Mouse (Mus musculus) heart, embryonic 12.5 days (tissue): ENCODE data around the gene Zfp428. TPM values are rescaled to one million over a fixed set of nuclear protein-coding genes. Genes with fewer than 3 reads are reported as not detected.
A peak's percentile ranks its signal among the peaks of the same experiment; 100 is the strongest.

Experiments used
- ATAC-seq: fragments of 200-750 bp; cut with Nextera tagmentation; 2 replicates; pipeline ENCODE4 v1.8.0; 2017; ENCODE audit warnings: moderate TSS enrichment, moderate library complexity; ENCODE audit not compliant: insufficient number of reproducible peaks, low FRiP score
- H3K27ac ChIP-seq: fragments of 300-500 bp; sonication (generic); 2 replicates; pipeline ENCODE4 v1.5.1; 2016; ENCODE audit warnings: mild to moderate bottlenecking, moderate library complexity; ENCODE audit not compliant: poor library complexity, severe bottlenecking
- H3K27me3 ChIP-seq: fragments of 300-500 bp; sonication (generic); replicated peaks from 2 replicates; pipeline ENCODE4 v1.6.1; 2016; ENCODE audit warnings: mild to moderate bottlenecking, moderate library complexity
- H3K36me3 ChIP-seq: fragments of 300-500 bp; sonication (generic); 2 replicates; pipeline ENCODE4 v1.6.1; 2016; ENCODE audit warnings: mild to moderate bottlenecking, moderate library complexity
- H3K4me1 ChIP-seq: fragments of 300-500 bp; sonication (generic); replicated peaks from 2 replicates; pipeline ENCODE4 v1.6.1; 2016; ENCODE audit warnings: mild to moderate bottlenecking
- H3K4me2 ChIP-seq: fragments of 300-500 bp; sonication (generic); 2 replicates; pipeline ENCODE4 v1.6.1; 2016; ENCODE audit warnings: mild to moderate bottlenecking, moderate library complexity
- H3K4me3 ChIP-seq: fragments of 300-500 bp; sonication (generic); 2 replicates; pipeline ENCODE4 v1.5.1; 2016; ENCODE audit warnings: mild to moderate bottlenecking
- H3K9ac ChIP-seq: fragments of 300-500 bp; sonication (generic); 2 replicates; pipeline ENCODE4 v1.6.1; 2016; ENCODE audit warnings: mild to moderate bottlenecking, moderate library complexity
- H3K9me3 ChIP-seq: fragments of 300-500 bp; sonication (generic); replicated peaks from 2 replicates; pipeline ENCODE4 v1.6.1; 2016; ENCODE audit warnings: mild to moderate bottlenecking, moderate library complexity
- WGBS: fragments of 180-500 bp; shearing (Covaris S2); methylation state at CpG from one replicate; pipeline ENCODE4 v1.1.7; 2016; 5-methylcytosine and 5-hydroxymethylcytosine counted together
- polyA plus RNA-seq: library from polyadenylated mRNA; unstranded; fragments of >200 nt; fragmentation: Nextera tagmentation; extraction: Ambion mirVana; gene quantifications from 2 replicates; pipeline ENCODE4 v1.2.1, GENCODE M21; 2016

Gene Zfp428
- polyA plus RNA-seq, 1 experiment from 2014 or later = 31.9 TPM

DNA sequence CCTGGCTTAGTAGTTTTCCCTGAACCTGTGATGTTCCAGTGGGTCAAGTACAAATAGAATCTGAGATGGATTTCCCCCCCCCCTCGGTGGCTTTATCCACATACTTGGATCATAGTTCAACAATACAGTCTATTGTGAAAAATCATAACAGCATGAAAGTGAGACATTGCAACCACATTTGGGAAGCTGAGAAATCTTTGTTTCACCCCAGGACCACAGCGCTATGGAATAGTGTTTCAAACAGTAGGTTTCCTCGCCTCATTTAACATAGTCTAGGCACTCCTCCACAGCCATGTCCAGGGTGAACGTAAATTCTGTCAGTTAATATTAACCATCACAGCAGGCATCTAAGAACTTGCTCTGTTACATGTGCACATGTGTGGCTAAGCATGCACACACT, 30.3 kb downstream of the Zfp428 start:
- no peak overlapping the region for H3K4me3 ChIP-seq
- peaks cover 39% of the 10 kb centered on the region for H3K36me3 ChIP-seq
- H3K27ac ChIP-seq = no peak overlapping the region
- H3K27me3 ChIP-seq = peaks cover 14% of the 10 kb centered on the region
- 83% methylated on average over 4 of the region's 4 CpGs for WGBS
- H3K9ac ChIP-seq = no peak overlapping the region
- peaks cover 12% of the 10 kb centered on the region for H3K4me1 ChIP-seq
- no peak for ATAC-seq
- no peak overlapping the region for H3K4me2 ChIP-seq
- H3K9me3 ChIP-seq = 0 out of 2 replicates have a peak, but pooled peaks cover 4% of the 10 kb centered on the region

DNA sequence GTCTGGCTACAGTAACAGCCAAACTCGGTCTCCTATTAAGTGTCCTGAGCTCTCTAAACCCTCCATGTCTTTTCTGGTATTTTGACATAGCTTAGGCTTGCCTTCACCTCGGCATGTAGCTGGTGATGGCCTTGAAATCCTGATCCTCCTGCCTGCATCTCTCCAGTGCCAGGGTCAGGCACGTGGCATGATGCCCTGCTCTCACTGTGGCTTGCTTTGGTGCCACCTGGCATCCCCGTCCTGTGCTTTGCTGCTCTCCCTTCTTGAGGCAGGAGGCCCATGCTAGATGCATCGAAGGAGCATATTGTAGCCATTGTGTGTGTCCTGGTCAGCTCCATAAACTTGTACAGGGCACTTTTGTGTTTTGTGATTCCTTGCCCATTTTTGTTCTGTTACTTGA, 30.8 kb downstream of the Zfp428 start:
- H3K9me3 ChIP-seq = 0 out of 2 replicates have a peak, but pooled peaks cover 4% of the 10 kb centered on the region
- no peak overlapping the region for H3K4me2 ChIP-seq
- 82% methylated on average over 5 of the region's 5 CpGs for WGBS
- peaks cover 14% of the 10 kb centered on the region for H3K27me3 ChIP-seq
- no peak for ATAC-seq
- H3K36me3 ChIP-seq = peaks cover 37% of the 10 kb centered on the region
- H3K9ac ChIP-seq = no peak overlapping the region
- peaks cover 9% of the 10 kb centered on the region for H3K4me1 ChIP-seq
- H3K4me3 ChIP-seq = no peak overlapping the region
- no peak overlapping the region for H3K27ac ChIP-seq

GRCm38 (mm10) chr7:24538154-24538553, 31.3 kb downstream of the Zfp428 start:
- Histone ChIP-seq H3K36me3 (peaks cover 34% of the 10 kb centered on the region), H3K4me2 (no peak overlapping the region), H3K4me1 (peaks cover 9% of the 10 kb centered on the region), H3K27me3 (peaks cover 11% of the 10 kb centered on the region), H3K9ac (no peak overlapping the region), H3K9me3 (0 out of 2 replicates have a peak, but pooled peaks cover 4% of the 10 kb centered on the region), H3K4me3 (no peak overlapping the region), H3K27ac (no peak overlapping the region)
- ATAC-seq = no peak
- 36% methylated on average over 5 of the region's 5 CpGs for WGBS

- H3K36me3 ChIP-seq = peaks cover 29% of the 10 kb centered on the region
- no peak overlapping the region for H3K4me3 ChIP-seq
- H3K9ac ChIP-seq = no peak overlapping the region
- H3K27me3 ChIP-seq = peaks cover 6% of the 10 kb centered on the region
- H3K9me3 ChIP-seq = 0 out of 2 replicates have a peak, but pooled peaks cover 4% of the 10 kb centered on the region
- no peak overlapping the region for H3K4me2 ChIP-seq
- H3K27ac ChIP-seq = no peak overlapping the region
- ATAC-seq = no peak
- 78% methylated on average over 5 of the region's 5 CpGs for WGBS
- peaks cover 7% of the 10 kb centered on the region for H3K4me1 ChIP-seq
These were observed 31.9 kb downstream of the Zfp428 start for GRCm38 (mm10) chr7:24538701-24539100.

GRCm38 (mm10) chr7:24539686-24540085, 32.9 kb downstream of the Zfp428 start:
- Histone ChIP-seq H3K27ac (no peak overlapping the region), H3K4me3 (no peak overlapping the region), H3K9ac (no peak overlapping the region), H3K36me3 (peaks cover 19% of the 10 kb centered on the region), H3K4me1 (no peaks in the 10 kb centered on the region), H3K9me3 (0 out of 2 replicates have a peak, but pooled peaks cover 4% of the 10 kb centered on the region), H3K4me2 (no peak overlapping the region), H3K27me3 (no peaks in the 10 kb centered on the region)
- WGBS = 90% methylated on average over 4 of the region's 4 CpGs
- no peak for ATAC-seq

DNA sequence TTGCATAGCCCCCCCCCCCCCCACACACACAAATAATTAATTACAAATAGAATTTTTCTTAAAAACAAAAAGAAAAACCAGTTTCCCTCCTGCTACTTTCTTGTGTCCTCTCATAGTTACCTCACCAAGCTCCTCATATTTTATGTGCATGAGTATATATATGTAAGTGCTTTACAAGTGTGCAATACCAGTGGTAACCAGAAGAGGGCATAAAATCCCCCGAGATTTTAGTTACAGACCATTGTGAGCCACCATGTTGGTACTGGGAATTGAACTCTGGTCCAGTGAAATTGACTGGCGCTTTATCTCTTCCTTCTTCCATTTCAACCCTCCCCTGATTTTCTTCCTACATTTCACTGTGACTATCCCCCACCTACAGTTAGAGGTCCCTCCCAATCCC, 37.7 kb downstream of the Zfp428 start:
- no peak for ATAC-seq
- Histone ChIP-seq H3K9ac (no peak overlapping the region), H3K27me3 (no peaks in the 10 kb centered on the region), H3K36me3 (peaks cover 12% of the 10 kb centered on the region), H3K4me3 (no peak overlapping the region), H3K9me3 (no peaks in the 10 kb centered on the region), H3K27ac (no peak overlapping the region), H3K4me2 (no peak overlapping the region), H3K4me1 (peaks cover 15% of the 10 kb centered on the region)
- WGBS = 81% methylated on average over 2 of the region's 2 CpGs

GRCm38 (mm10) chr7:24546068-24546614, 39.3 kb downstream of the Zfp428 start, which contains the start of the genes Pinlyp and Xrcc1:
Pinlyp (minus strand) TSS chr7:24546118.
Xrcc1 (plus strand) TSS chr7:24546289.
- Histone ChIP-seq H3K36me3 (peaks cover 28% of the 10 kb centered on the region), H3K9me3 (no peaks in the 10 kb centered on the region), H3K27ac (peak within 1 kb of the TSS; percentile 69), H3K4me3 (peak within 1 kb of the TSS; percentile 88), H3K27me3 (no peaks in the 10 kb centered on the region), H3K4me1 (peaks cover 18% of the 10 kb centered on the region), H3K9ac (peak within 1 kb of the TSS; percentile 89), H3K4me2 (peak within 1 kb of the TSS; percentile 73)
- WGBS = 34% methylated on average over 13 of the region's 13 CpGs
- no peak for ATAC-seq

- H3K4me3 ChIP-seq = peak overlapping the region; percentile 88
- ATAC-seq = peak; percentile 99
- H3K27me3 ChIP-seq = no peaks in the 10 kb centered on the region
- H3K4me1 ChIP-seq = peaks cover 18% of the 10 kb centered on the region
- peak overlapping the region; percentile 73 for H3K4me2 ChIP-seq
- peak overlapping the region; percentile 89 for H3K9ac ChIP-seq
- no peaks in the 10 kb centered on the region for H3K9me3 ChIP-seq
- peaks cover 34% of the 10 kb centered on the region for H3K36me3 ChIP-seq
- under 1% methylated on average over 57 of the region's 57 CpGs for WGBS
- H3K27ac ChIP-seq = peak overlapping the region; percentile 69
These were observed 40.0 kb downstream of the Zfp428 start for GRCm38 (mm10) chr7:24546634-24547389.

GRCm38 (mm10) chr7:24547534-24548036, 40.8 kb downstream of the Zfp428 start:
- Histone ChIP-seq H3K9me3 (no peaks in the 10 kb centered on the region), H3K27me3 (no peaks in the 10 kb centered on the region), H3K27ac (peak overlapping the region; percentile 55), H3K4me3 (peak overlapping the region; percentile 88), H3K4me2 (peak overlapping the region; percentile 73), H3K9ac (peak overlapping the region; percentile 89), H3K36me3 (peaks cover 42% of the 10 kb centered on the region), H3K4me1 (peaks cover 18% of the 10 kb centered on the region)
- ATAC-seq = no peak
- 22% methylated on average over 13 of the region's 13 CpGs for WGBS

GRCm38 (mm10) chr7:24551985-24552759, 45.4 kb downstream of the Zfp428 start:
- 79% methylated on average over 12 of the region's 12 CpGs for WGBS

GRCm38 (mm10) chr7:24555786-24556185, 49.0 kb downstream of the Zfp428 start:
- Histone ChIP-seq H3K27me3 (no peaks in the 10 kb centered on the region), H3K4me3 (no peak overlapping the region), H3K4me1 (0 out of 2 replicates have a peak, but pooled peaks cover 3% of the 10 kb centered on the region), H3K36me3 (peaks cover 78% of the 10 kb centered on the region), H3K4me2 (no peak overlapping the region), H3K9ac (no peak overlapping the region), H3K9me3 (no peaks in the 10 kb centered on the region), H3K27ac (no peak overlapping the region)
- WGBS = 92% methylated on average over 10 of the region's 10 CpGs
- ATAC-seq = no peak

More at GRCm38 (mm10) chr7:24551985-24552759, 45.4 kb downstream of the Zfp428 start:
- H3K4me3 ChIP-seq = no peak overlapping the region
- no peaks in the 10 kb centered on the region for H3K9me3 ChIP-seq
- H3K27me3 ChIP-seq = no peaks in the 10 kb centered on the region
- H3K4me2 ChIP-seq = no peak overlapping the region
- peaks cover 12% of the 10 kb centered on the region for H3K4me1 ChIP-seq
- peaks cover 78% of the 10 kb centered on the region for H3K36me3 ChIP-seq
- ATAC-seq = no peak
- no peak overlapping the region for H3K27ac ChIP-seq
- H3K9ac ChIP-seq = no peak overlapping the region
